Mouse (Mus musculus) cerebellum, adult 2 months (tissue): ENCODE results near the gene Senp3.

Experiments
- CTCF ChIP-seq: fragments of 200-500 bp; IDR thresholded peaks from 2 replicates; pipeline ENCODE4 v1.5.1; 2011; ENCODE audit warnings: low read depth, mild to moderate bottlenecking, control low read depth, low read length, moderate library complexity, borderline replicate concordance; ENCODE audit not compliant: insufficient read depth
- POLR2A ChIP-seq: fragments of 200-500 bp; IDR thresholded peaks from 2 replicates; pipeline ENCODE4 v1.6.1; 2011; ENCODE audit warnings: low read length, control low read depth, borderline replicate concordance; ENCODE audit not compliant: insufficient read depth

DNA sequence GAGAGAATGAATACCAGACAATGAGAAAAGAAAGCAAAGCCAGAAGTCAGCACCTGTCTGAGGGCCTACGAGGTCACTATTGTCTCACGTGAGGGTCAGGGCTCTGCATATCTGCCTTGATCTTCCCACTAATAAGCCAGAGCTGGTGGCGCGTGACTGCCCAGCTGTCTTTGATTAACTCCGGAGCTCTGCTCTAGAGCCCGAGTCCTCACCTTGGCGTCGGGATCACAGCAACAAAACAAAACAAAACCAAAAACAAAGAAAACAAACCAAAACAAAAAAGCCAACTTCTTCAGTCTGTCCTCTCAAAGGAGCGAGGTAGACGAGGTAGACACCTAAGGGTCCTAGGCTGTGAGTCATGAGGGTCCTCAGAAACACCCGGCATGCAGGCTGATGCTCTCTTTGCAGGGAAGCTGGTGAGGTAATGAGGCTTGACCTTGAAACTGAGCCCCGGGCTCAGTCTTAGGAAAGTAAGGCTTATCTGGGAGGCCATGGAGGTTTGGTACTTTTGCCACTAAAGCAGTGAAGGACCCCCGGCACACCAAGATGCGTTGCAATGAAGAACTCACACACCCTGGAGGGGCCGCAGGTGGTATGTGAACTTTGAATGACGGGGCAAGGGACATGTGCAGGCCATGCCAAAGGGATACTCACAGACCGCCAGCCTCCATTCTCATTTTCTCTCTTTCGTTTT, 32.9 kb upstream of the Senp3 start:
- no peak for TF ChIP-seq CTCF
- no peak for TF ChIP-seq POLR2A
